In genomic region chr16:38772906-38773496, GRCm38 (mm10) we compare ENCODE assay signal across 19 mouse cellular contexts. TPM values are rescaled to one million over a fixed set of nuclear protein-coding genes. Genes with fewer than 3 reads are reported as not detected.
DNase-seq lines count a peak whose midpoint lies in the region; ATAC-seq and TF ChIP-seq lines count a peak whose summit lies in the region.
"Had no signal": no experiment of that assay in that cellular context is flagged by ENCODE, and none has a peak within 500 bp of the region (broad histone marks: within the 10 kb centered on the region; RNA-seq: fewer than 3 reads in every experiment).

No protein-coding gene starts in this region.

- no peaks in the 10 kb centered on the region for H3K36me3 ChIP-seq in neural tube, embryonic 11.5 days (ENCODE audit: control insufficient read depth, insufficient read depth, low read length)
- H3K36me3 ChIP-seq in intestine, embryonic 16.5 days (ENCODE audit: control insufficient read depth, insufficient read depth, low read length): 0 out of 2 replicates have a peak, but pooled peaks cover 4% of the 10 kb centered on the region
- H3K36me3 ChIP-seq in small intestine, adult 2 months (ENCODE audit: control insufficient read depth, insufficient read depth, low read length): peaks cover 8% of the 10 kb centered on the region
- peaks cover 14% of the 10 kb centered on the region for H3K36me3 ChIP-seq in hindbrain, embryonic 13.5 days

- no peaks in the 10 kb centered on the region for H3K9me3 ChIP-seq in neural tube, embryonic 11.5 days (ENCODE audit: control insufficient read depth, low read length)
- H3K9me3 ChIP-seq in intestine, embryonic 16.5 days (ENCODE audit: control insufficient read depth, low read length): no peaks in the 10 kb centered on the region
- no peaks in the 10 kb centered on the region for H3K9me3 ChIP-seq in hindbrain, embryonic 13.5 days
- H3K9me3 ChIP-seq: embryonic facial prominence, embryonic 15.5 days had no signal

- 18% methylated on average over 12 of the region's 12 CpGs for WGBS in neural tube, embryonic 11.5 days
- 27% methylated on average over 12 of the region's 12 CpGs for WGBS in intestine, embryonic 16.5 days
- WGBS in small intestine, adult 2 months: 15% methylated on average over 12 of the region's 12 CpGs
- 40% methylated on average over 12 of the region's 12 CpGs for WGBS in hindbrain, embryonic 13.5 days

- H3K9ac ChIP-seq in neural tube, embryonic 11.5 days (ENCODE audit: low read length): no peak overlapping the region
- H3K9ac ChIP-seq in intestine, embryonic 16.5 days (ENCODE audit: low read depth, low read length): no peak overlapping the region
- no peak overlapping the region for H3K9ac ChIP-seq in hindbrain, embryonic 13.5 days
- H3K9ac ChIP-seq: embryonic facial prominence, embryonic 15.5 days; liver, postnatal 0 days had no signal

- no peak overlapping the region for H3K4me2 ChIP-seq in neural tube, embryonic 11.5 days (ENCODE audit: low read depth)
- H3K4me2 ChIP-seq in intestine, embryonic 16.5 days (ENCODE audit: low read depth, low read length): peak overlapping the region; percentile 3; the same call in 1 of the 2 replicates
- H3K4me2 ChIP-seq in hindbrain, embryonic 13.5 days: no peak overlapping the region
- H3K4me2 ChIP-seq: embryonic facial prominence, embryonic 15.5 days; heart, embryonic 11.5 days had no signal

- H3K27ac ChIP-seq in neural tube, embryonic 11.5 days (ENCODE audit: low read depth, low read length): no peak overlapping the region
- peak overlapping the region; percentile 15 for H3K27ac ChIP-seq in intestine, embryonic 16.5 days (ENCODE audit: low read length)
- peak overlapping the region; percentile 86 for H3K27ac ChIP-seq in small intestine, adult 2 months (ENCODE audit: insufficient read depth, low read depth, low read length)
- no peak overlapping the region for H3K27ac ChIP-seq in hindbrain, embryonic 13.5 days
- H3K27ac ChIP-seq: embryonic facial prominence, embryonic 15.5 days; layer of hippocampus, adult 2 months had no signal

- ATAC-seq in neural tube, embryonic 11.5 days (ENCODE audit: insufficient read depth, low FRiP score, low TSS enrichment): 0 out of 2 replicates have a peak, but pooled peaks have one; percentile 35
- peak; percentile 16; the same call in 1 of the 2 replicates for ATAC-seq in intestine, embryonic 16.5 days
- ATAC-seq in hindbrain, embryonic 13.5 days (ENCODE audit: low FRiP score): no peak
- ATAC-seq: forebrain, embryonic 16.5 days; liver, postnatal 0 days; Patski had no signal

- H3K4me3 ChIP-seq in neural tube, embryonic 11.5 days (ENCODE audit: low read depth, low read length): no peak overlapping the region
- H3K4me3 ChIP-seq in intestine, embryonic 16.5 days (ENCODE audit: low read length): no peak overlapping the region
- H3K4me3 ChIP-seq in small intestine, adult 2 months (ENCODE audit: low read depth, low read length): no peak overlapping the region
- no peak overlapping the region for H3K4me3 ChIP-seq in hindbrain, embryonic 13.5 days
- H3K4me3 ChIP-seq: embryonic facial prominence, embryonic 15.5 days; layer of hippocampus, adult 2 months had no signal

- DNase-seq in neural tube, embryonic 11.5 days (ENCODE audit: low spot score): no peak
- DNase-seq in neural tube, embryonic 10.5 days (ENCODE audit: extremely low spot score, low spot score): no peak
- peak; percentile 41 to 49 for DNase-seq in kidney, postnatal 4 days
- DNase-seq in right cerebral cortex, adult 18-20 months: no peak
- DNase-seq: adrenal gland, adult 2 months; cerebellum, postnatal 10 days; gastrocnemius, postnatal 25 days; liver, postnatal 0 days; thymus, postnatal 25 days had no signal

- TF ChIP-seq CTCF in small intestine, adult 2 months (IDR thresholded peaks at IDR 0.05; ENCODE audit: extremely low read depth, insufficient read length, insufficient replicate concordance, low read depth, low read length): no peak

- no peak for TF ChIP-seq POLR2A in small intestine, adult 2 months (IDR thresholded peaks at IDR 0.05; ENCODE audit: low read depth, low read length)

- H3K27me3 ChIP-seq in neural tube, embryonic 11.5 days (ENCODE audit: control insufficient read depth, insufficient read depth, low read length): no peaks in the 10 kb centered on the region
- no peaks in the 10 kb centered on the region for H3K27me3 ChIP-seq in intestine, embryonic 16.5 days (replicated peaks; ENCODE audit: control insufficient read depth, insufficient read depth, low read length)
- H3K27me3 ChIP-seq in small intestine, adult 2 months (ENCODE audit: control insufficient read depth, insufficient read depth, low read length): no peaks in the 10 kb centered on the region
- H3K27me3 ChIP-seq in hindbrain, embryonic 13.5 days: no peaks in the 10 kb centered on the region
- H3K27me3 ChIP-seq: embryonic facial prominence, embryonic 15.5 days; Patski had no signal

- peaks cover 9% of the 10 kb centered on the region for H3K4me1 ChIP-seq in neural tube, embryonic 11.5 days (ENCODE audit: control insufficient read depth, insufficient read depth, low read length)
- H3K4me1 ChIP-seq in intestine, embryonic 16.5 days (ENCODE audit: control insufficient read depth, insufficient read depth, low read length): peaks cover 15% of the 10 kb centered on the region
- H3K4me1 ChIP-seq in small intestine, adult 2 months (ENCODE audit: control insufficient read depth, insufficient read depth, insufficient read length, low read length): peaks cover 41% of the 10 kb centered on the region
- H3K4me1 ChIP-seq in hindbrain, embryonic 13.5 days (replicated peaks): no peaks in the 10 kb centered on the region
- H3K4me1 ChIP-seq: embryonic facial prominence, embryonic 15.5 days had no signal

RNA-seq across cellular contexts. Expression of gene Upk1b, which starts 27.1 kb away (rescaled TPM):
- 1.6 and 1.8 TPM in 2 replicates for polyA plus RNA-seq in neural tube, embryonic 11.5 days (2014; fragmentation: Nextera tagmentation; extraction: Ambion mirVana)
- polyA plus RNA-seq in intestine, embryonic 16.5 days (2015; fragmentation: Nextera tagmentation; extraction: Ambion mirVana): 12.0 and 13.6 TPM in 2 replicates
- 2.4 and 4.2 TPM in 2 replicates for polyA plus RNA-seq in small intestine, adult 2 months (2012; rRNA removed)
- 0.19 and 0.26 TPM in 2 replicates for polyA plus RNA-seq in hindbrain, embryonic 13.5 days (2015; fragmentation: Nextera tagmentation; extraction: Ambion mirVana)
- polyA plus RNA-seq: Patski had no signal

RNA-seq across cellular contexts. Expression of gene B4galt4, which starts 30.9 kb away (rescaled TPM):
- 21.5 and 23.7 TPM in 2 replicates for polyA plus RNA-seq in neural tube, embryonic 11.5 days (2014; fragmentation: Nextera tagmentation; extraction: Ambion mirVana)
- 21.7 and 22.0 TPM in 2 replicates for polyA plus RNA-seq in intestine, embryonic 16.5 days (2015; fragmentation: Nextera tagmentation; extraction: Ambion mirVana)
- 5.1 and 8.7 TPM in 2 replicates for polyA plus RNA-seq in small intestine, adult 2 months (2012; rRNA removed)
- polyA plus RNA-seq in hindbrain, embryonic 13.5 days (2015; fragmentation: Nextera tagmentation; extraction: Ambion mirVana): 29.1 and 30.0 TPM in 2 replicates

RNA-seq across cellular contexts. Expression of gene 4930435E12Rik, which starts 55.5 kb away (rescaled TPM):
- polyA plus RNA-seq in neural tube, embryonic 11.5 days (2014; fragmentation: Nextera tagmentation; extraction: Ambion mirVana): not detected in 2 replicates
- polyA plus RNA-seq in intestine, embryonic 16.5 days (2015; fragmentation: Nextera tagmentation; extraction: Ambion mirVana): not detected in 2 replicates
- not detected in 2 replicates for polyA plus RNA-seq in small intestine, adult 2 months (2012; rRNA removed)
- not detected in 2 replicates for polyA plus RNA-seq in hindbrain, embryonic 13.5 days (2015; fragmentation: Nextera tagmentation; extraction: Ambion mirVana)
- polyA plus RNA-seq: adrenal gland, adult 2 months; embryonic facial prominence, embryonic 15.5 days; forebrain, embryonic 16.5 days; heart, embryonic 11.5 days; hindbrain, embryonic 11.5 days; liver, postnatal 0 days; midbrain, postnatal 0 days; Patski had no signal

RNA-seq across cellular contexts. Expression of gene Arhgap31, which starts 59.9 kb away (rescaled TPM):
- 7.7 and 8.7 TPM in 2 replicates for polyA plus RNA-seq in neural tube, embryonic 11.5 days (2014; fragmentation: Nextera tagmentation; extraction: Ambion mirVana)
- polyA plus RNA-seq in intestine, embryonic 16.5 days (2015; fragmentation: Nextera tagmentation; extraction: Ambion mirVana): 5.7 TPM in 2 replicates
- polyA plus RNA-seq in small intestine, adult 2 months (2012; rRNA removed): 2.0 and 4.0 TPM in 2 replicates
- polyA plus RNA-seq in hindbrain, embryonic 13.5 days (2015; fragmentation: Nextera tagmentation; extraction: Ambion mirVana): 5.2 and 6.6 TPM in 2 replicates

Comparison
In these comparisons a context has a peak if more than half of its experiments do, and no peak if none do; other contexts are left out.
1. DNase-seq: peak in kidney, postnatal 4 days (2 of 2); none in neural tube, embryonic 11.5 days (single experiment), neural tube, embryonic 10.5 days (single experiment) and right cerebral cortex, adult 18-20 months (single experiment).
2. H3K27ac ChIP-seq: peak in intestine, embryonic 16.5 days (single experiment) and small intestine, adult 2 months (single experiment); none in neural tube, embryonic 11.5 days (single experiment) and hindbrain, embryonic 13.5 days (single experiment).